Mouse (Mus musculus): Measurements from ENCODE around the gene Hoxb9.

Hoxb9 gene

GRCm38 (mm10) chr11:96267021-96267920 lies 4.0 kb upstream of the Hoxb9 start:
- no peak for DNase-seq (ENCODE audit: low read depth, low spot score)

- no peak for DNase-seq (ENCODE audit: low read depth, low spot score)
These were observed 3.1 kb upstream of the Hoxb9 start for GRCm38 (mm10) chr11:96268031-96268745.

GRCm38 (mm10) chr11:96269869-96270268 lies 1.4 kb upstream of the Hoxb9 start:
- DNase-seq (ENCODE audit: low read depth, low spot score), result no peak

GRCm38 (mm10) chr11:96271541-96272011 lies 319 bp downstream of the Hoxb9 start:
- DNase-seq (ENCODE audit: low read depth, low spot score), result no peak

- DNase-seq (ENCODE audit: low read depth, low spot score), result no peak
These were observed 1.0 kb downstream of the Hoxb9 start for GRCm38 (mm10) chr11:96272024-96272921.

GRCm38 (mm10) chr11:96274428-96274827 lies 3.2 kb downstream of the Hoxb9 start:
- no peak for DNase-seq (ENCODE audit: low read depth, low spot score)

GRCm38 (mm10) chr11:96275896-96276295 lies 4.6 kb downstream of the Hoxb9 start:
- no peak for DNase-seq (ENCODE audit: low read depth, low spot score)

GRCm38 (mm10) chr11:96277151-96278044 lies 6.1 kb downstream of the Hoxb9 start:
- no peak for DNase-seq (ENCODE audit: low read depth, low spot score)

- no peak for DNase-seq (ENCODE audit: low read depth, low spot score)
These were observed 7.1 kb downstream of the Hoxb9 start for GRCm38 (mm10) chr11:96278324-96278723.

- DNase-seq (ENCODE audit: low read depth, low spot score), result peak; percentile 82
These were observed 7.5 kb downstream of the Hoxb9 start for GRCm38 (mm10) chr11:96278773-96279172.

GRCm38 (mm10) chr11:96279421-96280233 lies 8.4 kb downstream of the Hoxb9 start:
- no peak for DNase-seq (ENCODE audit: low read depth, low spot score)

- no peak for DNase-seq (ENCODE audit: low read depth, low spot score)
These were observed 9.4 kb downstream of the Hoxb9 start for GRCm38 (mm10) chr11:96280399-96281378.

GRCm38 (mm10) chr11:96281396-96281795 lies 10.1 kb downstream of the Hoxb9 start:
- DNase-seq (ENCODE audit: low read depth, low spot score), result no peak

GRCm38 (mm10) chr11:96281855-96282570 lies 10.8 kb downstream of the Hoxb9 start, which contains the start of gene Hoxb8:
Gene Hoxb8, plus strand, starts transcription at chr11:96281905.
- no peak for DNase-seq (ENCODE audit: low read depth, low spot score)

GRCm38 (mm10) chr11:96282795-96283430 lies 11.7 kb downstream of the Hoxb9 start:
- no peak for DNase-seq (ENCODE audit: low read depth, low spot score)

- no peak for DNase-seq (ENCODE audit: low read depth, low spot score)
These were observed 12.9 kb downstream of the Hoxb9 start for GRCm38 (mm10) chr11:96284041-96284749.
